Mouse (Mus musculus) mouse embryonic stem cell (cell line): Measurements from ENCODE around the gene Pde6d.

ENCODE experiments used
- in situ Hi-C, 2 experiments: fragments of 300-500 bp; cut with MboI; formaldehyde crosslinking; loops; 1 replicate in 1 of 2; 3 replicates in 1 of 2; pipeline ENCODE4 v1.14.3; 2019 to 2020; ENCODE audit warnings: low sequenced_read_pairs in 2 of 2, low pct_unique_long_range_greater_than_20kb in 1 of 2, mixed read lengths in 1 of 2; ENCODE audit not compliant: unreplicated experiment in 1 of 2

The Pde6d gene

DNA sequence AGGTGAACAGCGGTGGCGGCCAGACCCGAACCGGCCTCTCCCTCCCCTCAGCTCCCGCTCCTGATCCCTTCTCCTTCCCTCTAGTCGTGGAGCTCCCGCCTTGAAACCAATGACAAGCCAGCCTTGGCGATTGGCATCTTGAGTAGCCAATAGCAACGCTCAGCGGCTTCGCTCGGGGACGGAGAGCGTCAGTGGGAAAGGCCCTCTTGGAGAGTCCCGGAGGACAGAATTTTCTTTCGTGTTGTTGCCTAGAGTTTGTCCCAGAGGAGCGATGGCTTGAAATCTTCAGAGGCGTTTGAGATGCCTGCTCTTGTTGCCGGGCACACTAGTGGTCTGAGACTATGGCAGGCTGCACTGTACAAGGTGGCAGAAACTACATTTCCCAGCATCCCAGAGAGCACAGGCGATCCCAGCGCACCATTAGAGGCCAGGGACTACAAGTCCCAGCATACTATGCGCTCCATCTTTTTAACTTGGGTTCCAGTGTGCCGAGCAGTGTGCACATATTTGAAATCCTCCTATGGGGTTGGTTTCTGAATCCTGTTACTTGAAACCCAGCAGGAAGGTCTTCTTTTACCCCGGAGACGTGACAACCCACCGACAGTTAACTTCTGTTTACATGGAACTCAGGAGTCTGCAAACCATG lies at the start of gene Pde6d, which contains the start of gene Cops7b:
TSS of gene Pde6d (minus strand) at position 179 of the 646 bp plus-strand sequence.
TSS of gene Cops7b (plus strand) at position 454 of the 646 bp plus-strand sequence.
- in situ Hi-C loops: no loop called here

GRCm38 (mm10) chr1:86630527-86630926 lies 48.1 kb upstream of the Pde6d start:
- in situ Hi-C loops: no loop called here

DNA sequence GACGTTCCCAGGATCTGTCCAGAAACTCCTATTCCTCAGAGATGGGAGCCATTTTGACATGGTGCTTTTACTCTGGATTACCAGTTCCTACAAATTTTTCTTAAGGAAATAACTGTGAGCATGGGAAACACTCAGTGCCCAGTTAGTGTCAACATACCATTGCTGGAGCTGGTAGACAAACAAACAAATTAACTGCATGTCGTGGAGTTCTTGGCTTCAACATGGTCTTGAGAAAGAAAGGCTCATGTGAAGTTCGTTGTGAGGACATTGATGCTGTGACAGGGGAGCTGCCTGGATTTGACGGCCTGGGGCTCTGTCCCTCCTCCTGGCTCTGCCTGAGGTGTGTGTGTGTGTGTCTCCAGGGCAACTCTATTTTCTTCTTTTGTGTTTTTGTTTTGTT lies 47.5 kb upstream of the Pde6d start:
- in situ Hi-C loops: no loop called here

DNA sequence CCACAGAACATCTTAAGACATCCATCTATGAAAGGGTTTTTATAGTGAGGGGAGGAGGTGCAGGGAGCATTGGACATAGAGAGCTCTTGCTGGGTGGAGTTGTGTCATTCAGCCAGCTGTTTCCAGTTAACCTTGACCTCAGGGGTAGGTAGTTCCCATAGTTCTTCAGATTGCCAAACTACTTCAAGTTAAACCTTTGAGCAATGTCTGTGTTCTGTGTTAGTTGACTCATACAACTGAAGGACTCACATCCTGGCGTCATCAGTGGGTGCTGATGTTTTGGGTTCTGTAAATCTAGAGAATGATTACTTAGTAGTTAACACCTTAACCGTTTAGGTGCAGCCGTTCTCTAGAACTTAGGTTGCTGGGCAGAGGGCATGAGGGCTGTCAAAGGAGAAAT lies 45.8 kb upstream of the Pde6d start:
- in situ Hi-C loops: no loop called here

DNA sequence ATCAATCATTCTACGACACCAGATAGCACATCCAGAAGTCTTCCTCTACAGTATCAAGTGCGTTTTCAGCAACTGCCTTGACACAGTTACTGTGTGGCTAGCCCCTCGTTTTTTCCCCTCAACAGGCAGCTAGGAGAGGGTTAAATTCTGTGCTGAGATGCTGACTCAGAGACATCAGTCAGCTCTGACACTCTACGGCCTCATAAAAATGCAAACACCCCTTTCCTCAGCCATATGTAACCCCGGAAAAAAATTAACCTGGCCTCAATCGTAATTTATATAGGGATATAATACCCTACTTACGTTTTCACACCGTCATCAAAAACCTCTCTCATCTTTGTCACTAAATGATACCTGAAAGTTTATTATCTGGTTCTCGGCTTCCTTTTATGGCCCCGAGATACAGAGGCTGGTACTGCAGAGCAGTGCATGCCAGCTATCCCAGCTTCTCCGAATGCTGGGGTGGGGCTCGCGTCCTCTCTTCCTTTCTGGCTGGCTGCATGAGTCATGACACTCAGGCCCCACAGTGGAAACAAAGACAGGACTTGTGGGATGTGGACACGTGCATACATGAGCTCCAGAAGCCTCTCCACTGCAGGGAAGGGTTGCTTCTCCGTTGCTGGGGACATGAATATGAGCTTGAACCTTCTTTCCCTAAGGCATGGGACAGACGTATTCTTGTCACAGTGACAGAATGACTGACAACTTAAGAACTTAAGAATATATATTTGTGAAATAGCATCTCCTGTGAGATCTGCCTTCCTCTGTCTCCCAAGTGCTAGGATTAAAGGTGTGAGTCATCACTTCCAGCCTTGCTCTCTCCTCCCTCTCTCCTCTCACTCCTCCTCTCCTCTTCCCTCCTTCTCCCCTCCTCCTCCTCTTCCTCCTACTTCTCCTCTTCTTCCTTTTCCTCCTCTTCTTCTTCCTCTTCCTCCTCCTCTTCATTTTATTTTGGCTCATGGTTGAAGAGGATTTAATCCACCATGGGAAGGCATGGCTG lies 40.9 kb upstream of the Pde6d start:
- in situ Hi-C loops: no loop called here

- in situ Hi-C loops: no loop called here
These were observed 39.9 kb upstream of the Pde6d start for GRCm38 (mm10) chr1:86622296-86622695.

GRCm38 (mm10) chr1:86618454-86619125 lies 36.2 kb upstream of the Pde6d start:
- in situ Hi-C loops: no loop called here

GRCm38 (mm10) chr1:86614269-86614668 lies 31.8 kb upstream of the Pde6d start:
- in situ Hi-C loops: no loop called here

DNA sequence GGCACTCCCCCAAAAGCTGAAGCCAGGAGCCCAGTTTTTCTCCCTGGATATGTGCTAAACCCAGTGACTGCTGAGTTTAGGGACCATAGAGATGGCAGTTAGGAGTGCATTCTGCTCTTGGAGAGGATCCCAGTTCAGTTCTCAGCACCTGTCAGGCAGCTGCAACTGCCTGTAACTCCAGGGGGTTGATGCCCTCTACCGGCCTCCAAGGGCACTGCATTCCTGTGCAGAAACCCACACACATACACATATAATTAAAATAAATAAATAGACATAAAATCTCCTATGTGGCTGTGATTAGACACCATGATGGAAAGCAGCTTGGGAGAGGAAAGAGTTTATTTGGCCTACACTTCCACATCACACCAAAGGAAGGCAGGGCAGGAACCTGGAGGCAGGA lies 29.7 kb upstream of the Pde6d start:
- in situ Hi-C loops: no loop called here

DNA sequence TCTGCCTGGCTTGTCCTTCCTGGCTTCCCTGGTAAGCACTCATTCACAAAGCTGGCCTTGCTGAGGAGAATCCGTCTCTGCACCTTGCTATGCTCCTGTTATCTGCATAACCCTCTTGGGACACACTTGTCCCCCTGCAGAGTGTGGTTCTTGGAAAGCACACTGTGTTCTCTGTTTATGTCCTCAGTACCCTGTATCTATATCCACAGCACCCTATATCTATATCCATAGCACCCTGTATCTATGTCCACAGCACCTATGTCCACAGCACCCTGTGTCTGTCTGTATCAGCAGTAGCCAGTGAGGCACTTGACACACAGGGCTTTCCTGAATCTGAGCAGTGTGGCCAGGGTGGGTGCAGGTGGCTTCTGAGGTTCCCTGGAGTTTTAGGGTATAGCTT lies 28.5 kb upstream of the Pde6d start:
- in situ Hi-C loops: no loop called here

GRCm38 (mm10) chr1:86600117-86600516 lies 17.7 kb upstream of the Pde6d start:
- in situ Hi-C loops: no loop called here

DNA sequence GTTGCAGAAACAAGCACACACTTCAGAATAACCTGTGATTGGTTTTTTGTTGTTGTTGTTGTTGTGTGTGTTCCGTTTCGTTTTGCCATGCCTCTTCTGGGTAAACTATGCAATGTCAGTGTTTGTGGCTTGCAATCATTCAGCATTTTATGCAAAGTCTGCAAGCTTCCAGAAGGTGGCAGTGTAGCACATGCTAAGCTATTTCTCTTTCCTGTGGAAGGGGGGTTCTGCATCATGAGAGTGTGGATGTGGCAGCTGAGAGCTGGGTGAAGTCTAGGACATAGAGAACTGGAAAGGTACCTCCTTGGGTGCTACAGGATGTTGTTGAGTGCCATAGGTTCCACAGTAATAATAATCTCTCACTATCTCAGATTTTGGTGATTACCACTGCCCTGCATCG lies 16.1 kb upstream of the Pde6d start:
- in situ Hi-C loops: no loop called here

DNA sequence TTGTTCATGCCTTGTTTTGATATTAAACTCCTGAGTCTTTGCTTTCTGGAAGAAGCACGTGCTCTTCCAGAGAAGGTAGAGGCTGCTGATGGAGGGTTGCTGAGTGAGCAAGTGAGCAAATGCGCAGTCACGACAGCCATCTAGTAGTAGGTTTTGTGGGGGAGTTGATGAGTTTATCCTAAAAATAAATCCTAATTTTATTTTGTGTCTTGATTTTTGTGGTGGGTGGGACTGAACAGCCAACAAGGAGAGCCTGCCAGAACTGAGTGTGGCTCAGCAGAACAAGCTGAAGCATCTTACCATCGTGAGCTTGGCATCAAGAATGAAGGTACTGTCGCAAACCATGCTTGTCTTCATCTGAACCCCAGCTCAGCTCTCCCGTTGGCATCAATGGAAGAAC lies 14.1 kb upstream of the Pde6d start:
- in situ Hi-C loops: no loop called here

- in situ Hi-C loops: no loop called here
These were observed 12.9 kb upstream of the Pde6d start for GRCm38 (mm10) chr1:86595315-86595714.

- in situ Hi-C loops: no loop called here
These were observed 12.1 kb upstream of the Pde6d start for GRCm38 (mm10) chr1:86594539-86594938.

GRCm38 (mm10) chr1:86586992-86587391 lies 4.6 kb upstream of the Pde6d start:
- in situ Hi-C loops: no loop called here

GRCm38 (mm10) chr1:86583709-86584108 lies 1.3 kb upstream of the Pde6d start:
- in situ Hi-C loops: no loop called here

- in situ Hi-C loops: no loop called here
These were observed 558 bp downstream of the Pde6d start for GRCm38 (mm10) chr1:86581692-86582450.
